In the genomic region with DNA sequence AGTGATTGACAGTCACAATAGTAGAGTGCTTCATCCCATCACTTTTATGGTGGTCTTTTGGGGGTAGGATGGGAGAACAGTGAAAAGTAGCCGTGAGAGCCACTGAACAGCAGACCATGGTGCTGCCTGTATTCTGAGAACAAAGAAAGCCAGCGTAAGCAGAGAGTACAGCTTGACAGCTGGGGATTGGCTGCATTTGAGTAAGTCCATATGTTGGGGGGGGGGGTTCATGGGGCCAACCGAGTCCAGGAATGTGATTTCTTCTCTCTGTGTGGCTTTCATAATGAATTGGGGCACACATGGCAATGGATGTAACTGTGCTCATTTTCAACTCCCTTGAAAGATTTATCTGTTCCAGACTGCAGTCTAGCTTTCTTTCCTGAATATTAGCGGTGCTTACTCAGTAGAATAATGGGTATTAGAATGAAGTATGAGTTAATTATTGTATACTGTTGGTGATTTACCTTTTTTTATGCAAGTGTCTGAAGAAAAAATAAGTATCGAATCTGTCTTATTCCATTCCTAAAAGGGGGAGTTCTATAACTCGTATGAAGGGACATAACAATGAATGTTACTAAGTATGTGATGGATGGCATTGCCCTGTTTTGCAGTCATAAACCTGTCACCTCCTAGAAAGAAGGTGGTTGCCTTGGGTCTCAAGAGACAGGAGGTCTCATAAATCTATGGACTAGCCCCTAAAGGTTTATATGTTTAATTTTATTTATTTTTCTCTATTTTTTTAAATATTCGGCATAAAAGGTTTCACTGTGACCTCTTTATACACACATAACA, we compare ENCODE assay signal across 15 mouse cellular contexts.
DNase-seq lines count a peak whose midpoint lies in the region; ATAC-seq and TF ChIP-seq lines count a peak whose summit lies in the region.
"Had no signal": no experiment of that assay in that cellular context is flagged by ENCODE, and none has a peak within 500 bp of the region (broad histone marks: within the 10 kb centered on the region; RNA-seq: fewer than 3 reads in every experiment).

No protein-coding gene starts in this region.

- no peaks in the 10 kb centered on the region for H3K27me3 ChIP-seq in embryonic facial prominence, embryonic 13.5 days
- H3K27me3 ChIP-seq in limb, embryonic 12.5 days = no peaks in the 10 kb centered on the region

- no peak overlapping the region for H3K9ac ChIP-seq in embryonic facial prominence, embryonic 13.5 days
- no peak overlapping the region for H3K9ac ChIP-seq in limb, embryonic 12.5 days (replicated peaks)

- H3K4me1 ChIP-seq in embryonic facial prominence, embryonic 13.5 days = peaks cover 21% of the 10 kb centered on the region
- peaks cover 11% of the 10 kb centered on the region for H3K4me1 ChIP-seq in limb, embryonic 12.5 days (replicated peaks)

- 0 out of 2 replicates have a peak overlapping the region, but pooled peaks have one; percentile 14 for H3K4me2 ChIP-seq in embryonic facial prominence, embryonic 13.5 days
- H3K4me2 ChIP-seq in limb, embryonic 12.5 days = no peak overlapping the region; the same call in 1 of the 2 replicates

- peak; percentile 17 for DNase-seq in heart, adult 11 months
- no peak for DNase-seq in heart, adult 9 months (ENCODE audit: low spot score in 2 of 2)
- peak; percentile 63 for DNase-seq in brain, embryonic 14.5 days (ENCODE audit: low read depth)
- no peak for DNase-seq in left cerebral cortex, postnatal 25 days (ENCODE audit: low spot score in 2 of 2)
- DNase-seq in heart, postnatal 10 days = no peak
- no peak for DNase-seq in adrenal gland, adult 2 months
- DNase-seq: cerebellum, adult 8-10 months; kidney, adult 2 months; lung, postnatal 10 days; right cerebral cortex, adult 18-20 months; thymus, postnatal 36 days had no signal

- no peak overlapping the region for H3K4me3 ChIP-seq in embryonic facial prominence, embryonic 13.5 days
- H3K4me3 ChIP-seq in limb, embryonic 12.5 days (replicated peaks) = no peak overlapping the region
- H3K4me3 ChIP-seq: erythroblast, embryonic 14.5 days; myocyte had no signal

- intact Hi-C loops in left cerebral cortex, postnatal 25 days (cut with DNase I) = loop anchor here (10.0 kb wide), 1 partner anchor 833 kb away; no protein-coding TSS in a partner anchor
- intact Hi-C loops in heart, postnatal 10 days (cut with DNase I) = no loop called here

- no peaks in the 10 kb centered on the region for H3K9me3 ChIP-seq in embryonic facial prominence, embryonic 13.5 days
- no peaks in the 10 kb centered on the region for H3K9me3 ChIP-seq in limb, embryonic 12.5 days

- no peak; the same call in 1 of the 2 replicates for ATAC-seq in embryonic facial prominence, embryonic 13.5 days (ENCODE audit: insufficient number of reproducible peaks, insufficient read depth, low FRiP score, low TSS enrichment, low read depth)
- peak; percentile 71; the same call in 1 of the 2 replicates for ATAC-seq in limb, embryonic 12.5 days (ENCODE audit: insufficient number of reproducible peaks, insufficient read depth, low FRiP score, low TSS enrichment, low read depth)

- 51% methylated on average over 7 of the region's 7 CpGs for WGBS in embryonic facial prominence, embryonic 13.5 days
- WGBS in limb, embryonic 12.5 days = 21% methylated on average over 7 of the region's 7 CpGs

- TF ChIP-seq CTCF in brain, embryonic 14.5 days (IDR thresholded peaks at IDR 0.05; ENCODE audit: borderline replicate concordance, extremely low read depth, insufficient read depth, insufficient read length) = no peak

- peak overlapping the region; percentile 64 for H3K27ac ChIP-seq in embryonic facial prominence, embryonic 13.5 days
- H3K27ac ChIP-seq in limb, embryonic 12.5 days = peak overlapping the region; percentile 72

- H3K36me3 ChIP-seq in embryonic facial prominence, embryonic 13.5 days = no peaks in the 10 kb centered on the region
- H3K36me3 ChIP-seq in limb, embryonic 12.5 days = no peaks in the 10 kb centered on the region

- no peak for TF ChIP-seq POLR2A in brain, embryonic 14.5 days (IDR thresholded peaks at IDR 0.05; ENCODE audit: borderline replicate concordance, extremely low read depth, insufficient read depth, insufficient read length, poor library complexity, severe bottlenecking)

Comparison
In these comparisons a context has a peak if more than half of its experiments do, and no peak if none do; other contexts are left out.
1. DNase-seq: peak in heart, adult 11 months (single experiment) and brain, embryonic 14.5 days (single experiment); none in heart, adult 9 months (0 of 2), left cerebral cortex, postnatal 25 days (0 of 2), heart, postnatal 10 days (0 of 2) and adrenal gland, adult 2 months (single experiment).